Mouse (Mus musculus): ENCODE measurements around the gene Zfp352. TPM values are rescaled to one million over a fixed set of nuclear protein-coding genes. Genes with fewer than 3 reads are reported as not detected.

Gene Zfp352
- not detected for polyA plus RNA-seq (2017; shearing (Covaris generic))

GRCm38 (mm10) chr4:90218520-90218919, at the start of gene Zfp352:
Gene Zfp352 (plus strand): TSS chr4:90218820.

